Mouse (Mus musculus): ENCODE measurements around the gene Erich6b. TPM values are rescaled to one million over a fixed set of nuclear protein-coding genes. Genes with fewer than 3 reads are reported as not detected.

Gene Erich6b
- polyA plus RNA-seq (2014; fragmentation: Nextera tagmentation; extraction: Ambion mirVana), result not detected in 2 replicates

GRCm38 (mm10) chr14:75642080-75642479 lies at the start of gene Erich6b:
Gene Erich6b, plus strand, starts transcription at chr14:75642259.
- no peaks in the 10 kb centered on the region for H3K4me1 ChIP-seq (ENCODE audit: insufficient read depth)
- WGBS, result 66% methylated on average over 8 of the region's 8 CpGs
- no peak for TF ChIP-seq CTCF (IDR thresholded peaks at IDR 0.05; ENCODE audit: low read depth)
- H3K9me3 ChIP-seq (ENCODE audit: low read depth, low read length), result no peaks in the 10 kb centered on the region
- ATAC-seq (ENCODE audit: insufficient read depth) (no peak), DNase-seq (no peak)
- H3K27ac ChIP-seq (ENCODE audit: low read depth), result no peak within 1 kb of the TSS
- H3K4me2 ChIP-seq, result no peak within 1 kb of the TSS
- no peaks in the 10 kb centered on the region for H3K27me3 ChIP-seq (ENCODE audit: insufficient read depth, low read length)
- H3K4me3 ChIP-seq (ENCODE audit: low read depth, low read length), result no peak within 1 kb of the TSS
- H3K36me3 ChIP-seq (ENCODE audit: insufficient read depth), result no peaks in the 10 kb centered on the region
- H3K9ac ChIP-seq, result no peak within 1 kb of the TSS

GRCm38 (mm10) chr14:75592978-75593377 lies 49.1 kb upstream of the Erich6b start, which contains the start of gene Spert:
Gene Spert, minus strand, starts transcription at chr14:75593116.
- WGBS, result 50% methylated on average over 3 of the region's 3 CpGs
- ATAC-seq (ENCODE audit: insufficient read depth), result no peak
- Histone ChIP-seq H3K27ac (ENCODE audit: low read depth) (no peak within 1 kb of the TSS), H3K4me1 (ENCODE audit: insufficient read depth) (no peaks in the 10 kb centered on the region), H3K4me2 (no peak within 1 kb of the TSS), H3K9me3 (ENCODE audit: low read depth, low read length) (no peaks in the 10 kb centered on the region), H3K27me3 (ENCODE audit: insufficient read depth, low read length) (no peaks in the 10 kb centered on the region), H3K4me3 (ENCODE audit: low read depth, low read length) (no peak within 1 kb of the TSS), H3K9ac (no peak within 1 kb of the TSS), H3K36me3 (ENCODE audit: insufficient read depth) (no peaks in the 10 kb centered on the region)
- DNase-seq, result no peak
- no peak for TF ChIP-seq CTCF (IDR thresholded peaks at IDR 0.05; ENCODE audit: low read depth)

GRCm38 (mm10) chr14:75609176-75609575 lies 32.9 kb upstream of the Erich6b start:
- WGBS, result 87% methylated on average over 2 of the region's 2 CpGs
- Histone ChIP-seq H3K36me3 (ENCODE audit: insufficient read depth) (no peaks in the 10 kb centered on the region), H3K27ac (ENCODE audit: low read depth) (no peak overlapping the region), H3K27me3 (ENCODE audit: insufficient read depth, low read length) (no peaks in the 10 kb centered on the region), H3K4me2 (no peak overlapping the region), H3K9me3 (ENCODE audit: low read depth, low read length) (no peaks in the 10 kb centered on the region), H3K4me1 (ENCODE audit: insufficient read depth) (no peaks in the 10 kb centered on the region), H3K9ac (no peak overlapping the region), H3K4me3 (ENCODE audit: low read depth, low read length) (no peak overlapping the region)
- DNase-seq (no peak), ATAC-seq (ENCODE audit: insufficient read depth) (no peak)
- TF ChIP-seq CTCF (IDR thresholded peaks at IDR 0.05; ENCODE audit: low read depth), result no peak

- Histone ChIP-seq H3K4me3 (ENCODE audit: low read depth, low read length) (no peak overlapping the region), H3K4me2 (no peak overlapping the region), H3K4me1 (ENCODE audit: insufficient read depth) (no peaks in the 10 kb centered on the region), H3K9me3 (ENCODE audit: low read depth, low read length) (no peaks in the 10 kb centered on the region), H3K27me3 (ENCODE audit: insufficient read depth, low read length) (no peaks in the 10 kb centered on the region), H3K36me3 (ENCODE audit: insufficient read depth) (no peaks in the 10 kb centered on the region), H3K27ac (ENCODE audit: low read depth) (no peak overlapping the region), H3K9ac (no peak overlapping the region)
- ATAC-seq (ENCODE audit: insufficient read depth), result no peak
- no peak for TF ChIP-seq CTCF (IDR thresholded peaks at IDR 0.05; ENCODE audit: low read depth)
- no peak for DNase-seq
- WGBS, result 68% methylated on average over 6 of the region's 6 CpGs
These were observed 25.7 kb upstream of the Erich6b start for GRCm38 (mm10) chr14:75616375-75616774.

- ATAC-seq (ENCODE audit: insufficient read depth) (no peak), DNase-seq (no peak)
- no peak for TF ChIP-seq CTCF (IDR thresholded peaks at IDR 0.05; ENCODE audit: low read depth)
- Histone ChIP-seq H3K27ac (ENCODE audit: low read depth) (no peak overlapping the region), H3K9me3 (ENCODE audit: low read depth, low read length) (no peaks in the 10 kb centered on the region), H3K27me3 (ENCODE audit: insufficient read depth, low read length) (no peaks in the 10 kb centered on the region), H3K4me2 (no peak overlapping the region), H3K4me1 (ENCODE audit: insufficient read depth) (no peaks in the 10 kb centered on the region), H3K9ac (no peak overlapping the region), H3K36me3 (ENCODE audit: insufficient read depth) (no peaks in the 10 kb centered on the region), H3K4me3 (ENCODE audit: low read depth, low read length) (no peak overlapping the region)
- WGBS, result 65% methylated on average over 7 of the region's 7 CpGs
These were observed 19.1 kb upstream of the Erich6b start for GRCm38 (mm10) chr14:75622984-75623383.

- Histone ChIP-seq H3K4me2 (no peak overlapping the region), H3K4me3 (ENCODE audit: low read depth, low read length) (no peak overlapping the region), H3K9ac (no peak overlapping the region), H3K4me1 (ENCODE audit: insufficient read depth) (no peaks in the 10 kb centered on the region), H3K27me3 (ENCODE audit: insufficient read depth, low read length) (no peaks in the 10 kb centered on the region), H3K9me3 (ENCODE audit: low read depth, low read length) (no peaks in the 10 kb centered on the region), H3K27ac (ENCODE audit: low read depth) (no peak overlapping the region), H3K36me3 (ENCODE audit: insufficient read depth) (no peaks in the 10 kb centered on the region)
- ATAC-seq (ENCODE audit: insufficient read depth) (no peak), DNase-seq (no peak)
- WGBS, result 89% methylated on average over 8 of the region's 8 CpGs
- TF ChIP-seq CTCF (IDR thresholded peaks at IDR 0.05; ENCODE audit: low read depth), result no peak
These were observed 13.2 kb upstream of the Erich6b start for GRCm38 (mm10) chr14:75628870-75629269.

- WGBS, result 51% methylated on average over 12 of the region's 12 CpGs
These were observed 6.7 kb upstream of the Erich6b start for GRCm38 (mm10) chr14:75635350-75635749.

GRCm38 (mm10) chr14:75636107-75636506 lies 6.0 kb upstream of the Erich6b start:
- no peak for TF ChIP-seq CTCF (IDR thresholded peaks at IDR 0.05; ENCODE audit: low read depth)
- no peak overlapping the region for H3K4me3 ChIP-seq (ENCODE audit: low read depth, low read length)
- H3K4me1 ChIP-seq (ENCODE audit: insufficient read depth), result peaks cover 3% of the 10 kb centered on the region; the same call in 1 of the 2 replicates
- 52% methylated on average over 7 of the region's 7 CpGs for WGBS
- no peak for ATAC-seq (ENCODE audit: insufficient read depth)
- H3K36me3 ChIP-seq (ENCODE audit: insufficient read depth), result no peaks in the 10 kb centered on the region
- H3K9ac ChIP-seq, result no peak overlapping the region
- H3K27ac ChIP-seq (ENCODE audit: low read depth), result no peak overlapping the region
- H3K27me3 ChIP-seq (ENCODE audit: insufficient read depth, low read length), result no peaks in the 10 kb centered on the region
- H3K9me3 ChIP-seq (ENCODE audit: low read depth, low read length), result no peaks in the 10 kb centered on the region
- DNase-seq, result no peak
- H3K4me2 ChIP-seq, result no peak overlapping the region

More at GRCm38 (mm10) chr14:75635350-75635749, 6.7 kb upstream of the Erich6b start:
- DNase-seq, result peak; percentile 77
- Histone ChIP-seq H3K9me3 (ENCODE audit: low read depth, low read length) (no peaks in the 10 kb centered on the region), H3K36me3 (ENCODE audit: insufficient read depth) (no peaks in the 10 kb centered on the region), H3K9ac (no peak overlapping the region), H3K4me1 (ENCODE audit: insufficient read depth) (peaks cover 3% of the 10 kb centered on the region; the same call in 1 of the 2 replicates), H3K4me2 (no peak overlapping the region), H3K27ac (ENCODE audit: low read depth) (no peak overlapping the region), H3K27me3 (ENCODE audit: insufficient read depth, low read length) (no peaks in the 10 kb centered on the region), H3K4me3 (ENCODE audit: low read depth, low read length) (no peak overlapping the region)
- peak; percentile 78 for ATAC-seq (ENCODE audit: insufficient read depth)
- TF ChIP-seq CTCF (IDR thresholded peaks at IDR 0.05; ENCODE audit: low read depth), result no peak
